Mouse (Mus musculus) thymus, postnatal 4 days (tissue): Measurements from ENCODE around the gene Myrf.
A peak's percentile ranks its signal among the peaks of the same experiment; 100 is the strongest.

ENCODE experiments used
- DNase-seq: peaks from one replicate; pipeline ENCODE4 v3.0.0; 2021

Gene Myrf

DNA sequence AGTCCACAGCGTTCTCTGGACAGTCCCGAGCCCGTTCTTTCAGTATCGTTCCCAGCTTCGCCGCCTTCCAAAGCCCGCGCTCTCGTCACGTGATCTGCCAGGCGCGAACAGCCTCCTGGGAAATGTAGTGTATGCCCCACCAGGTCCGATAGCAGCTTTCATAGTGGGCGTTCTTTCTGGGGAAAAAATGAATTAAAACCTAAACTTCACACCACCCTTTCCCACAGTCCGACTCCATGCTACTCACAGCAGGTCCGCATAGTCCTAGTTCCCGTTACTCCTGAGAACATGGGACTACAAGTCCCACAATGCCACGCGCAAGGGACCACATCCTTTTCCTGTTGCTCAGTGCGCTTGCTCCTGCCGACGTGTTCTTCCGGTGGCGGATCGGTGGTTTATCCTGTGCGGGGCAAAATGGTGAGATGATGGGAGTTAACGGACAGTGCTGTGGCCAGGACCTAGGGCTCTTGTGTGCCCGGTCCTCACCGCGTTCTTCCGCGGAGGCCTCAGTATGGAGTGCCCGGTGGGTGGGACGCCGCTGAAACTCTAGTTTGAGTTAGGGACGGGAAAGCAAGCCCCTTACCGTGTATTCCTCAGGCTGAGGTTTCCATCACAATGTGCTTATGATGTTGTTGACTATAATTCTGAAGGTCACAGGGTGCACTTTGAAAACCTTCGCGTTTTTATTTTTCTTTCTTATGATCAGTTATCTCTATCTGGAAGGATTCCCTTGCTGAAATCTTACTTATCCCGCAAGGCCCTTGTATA is 36.5 kb downstream of the Myrf start, which contains the start of the genes Tmem258 and Fen1:
TSS of gene Tmem258 (plus strand) at position 167 of the 768 bp plus-strand sequence.
TSS of gene Fen1 (minus strand) at position 322 of the 768 bp plus-strand sequence.
- peak; percentile 93 for DNase-seq

- DNase-seq, result no peak
These were observed 37.3 kb downstream of the Myrf start for GRCm38 (mm10) chr19:10203146-10203847.

DNA sequence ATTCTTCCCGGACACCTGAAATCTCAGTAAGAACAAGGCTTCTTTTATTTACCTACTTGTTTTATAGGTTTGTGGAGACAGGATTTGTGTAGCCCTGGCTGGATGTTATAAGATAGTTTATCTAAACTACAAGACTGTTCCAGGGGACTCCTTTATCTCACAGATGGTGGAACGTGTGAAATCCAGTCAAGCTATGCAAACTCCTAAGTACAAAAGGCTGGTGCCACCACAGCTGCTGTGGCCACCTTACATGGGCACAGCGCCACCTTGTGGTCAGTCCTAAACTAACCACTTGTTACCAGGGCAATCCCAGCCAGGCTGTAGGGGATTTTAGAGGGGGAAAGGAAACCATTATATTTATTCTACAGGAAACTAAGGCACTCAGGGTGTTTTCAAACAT is 41.8 kb downstream of the Myrf start:
- DNase-seq, result peak; percentile 92

GRCm38 (mm10) chr19:10198286-10198685 is 42.3 kb downstream of the Myrf start:
- DNase-seq, result no peak

- no peak for DNase-seq
These were observed 43.4 kb downstream of the Myrf start for GRCm38 (mm10) chr19:10197130-10197529.

DNA sequence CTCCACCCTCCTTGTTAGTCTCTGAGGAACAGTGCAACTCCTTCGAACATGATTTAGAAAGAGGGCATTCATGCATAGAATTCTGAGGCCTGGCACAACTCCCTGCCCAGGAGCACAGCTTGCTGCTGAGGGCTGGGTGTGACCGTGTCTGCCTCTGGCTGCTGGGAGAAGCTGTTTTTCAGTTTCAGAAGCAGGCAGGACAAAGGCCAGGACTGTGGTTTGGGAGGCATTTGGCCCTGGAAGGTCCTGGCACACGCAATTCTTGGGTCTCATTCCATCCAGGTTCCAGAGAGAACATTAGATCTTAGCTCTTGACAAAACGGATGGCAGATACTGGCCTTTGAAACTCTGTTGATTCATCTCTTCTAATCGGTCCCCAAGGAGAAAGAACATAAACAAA is 45.3 kb downstream of the Myrf start:
- DNase-seq, result no peak

DNA sequence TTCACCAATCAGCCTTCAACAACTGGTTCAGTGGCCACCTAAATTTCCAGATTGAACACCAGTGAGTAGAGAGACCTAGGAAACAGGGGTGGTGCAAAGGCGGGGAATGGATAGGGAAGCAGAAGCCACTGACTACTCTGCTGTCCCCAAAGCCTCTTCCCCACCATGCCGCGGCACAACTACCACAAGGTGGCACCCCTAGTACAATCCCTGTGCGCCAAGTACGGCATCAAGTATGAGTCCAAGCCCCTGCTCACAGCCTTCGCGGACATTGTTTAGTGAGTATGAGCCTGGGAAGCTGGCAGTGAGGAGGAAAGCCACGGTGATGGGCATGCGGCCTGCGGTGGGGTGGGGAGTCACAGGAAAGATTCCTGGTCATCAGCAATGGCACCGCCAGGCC is 46.2 kb downstream of the Myrf start:
- DNase-seq, result no peak

GRCm38 (mm10) chr19:10191326-10191725 is 49.2 kb downstream of the Myrf start:
- peak; percentile 49 for DNase-seq

- peak; percentile 84 for DNase-seq
These were observed 49.8 kb downstream of the Myrf start for GRCm38 (mm10) chr19:10190796-10191195.

DNA sequence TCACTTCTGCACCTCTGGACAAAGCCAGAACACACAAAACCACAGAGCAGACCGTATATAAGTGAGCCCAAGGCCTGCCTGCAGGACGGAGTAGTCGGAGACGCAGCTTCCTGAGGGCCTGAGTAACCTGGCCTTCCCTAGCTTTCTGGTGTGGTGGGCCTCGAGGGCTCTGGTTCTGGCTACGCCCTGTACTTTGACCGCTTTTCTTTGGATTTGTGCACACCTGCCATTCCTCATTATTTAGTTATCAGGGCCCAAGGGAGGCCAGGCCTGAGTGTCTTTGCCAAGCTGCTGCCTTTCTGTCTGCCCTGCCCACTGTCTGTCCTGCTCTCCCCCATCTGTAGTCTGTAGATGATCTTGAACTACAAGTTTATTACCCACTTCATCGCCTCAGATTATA is 50.6 kb downstream of the Myrf start:
- DNase-seq, result no peak

- DNase-seq, result no peak
These were observed 51.5 kb downstream of the Myrf start for GRCm38 (mm10) chr19:10189022-10189421.

DNA sequence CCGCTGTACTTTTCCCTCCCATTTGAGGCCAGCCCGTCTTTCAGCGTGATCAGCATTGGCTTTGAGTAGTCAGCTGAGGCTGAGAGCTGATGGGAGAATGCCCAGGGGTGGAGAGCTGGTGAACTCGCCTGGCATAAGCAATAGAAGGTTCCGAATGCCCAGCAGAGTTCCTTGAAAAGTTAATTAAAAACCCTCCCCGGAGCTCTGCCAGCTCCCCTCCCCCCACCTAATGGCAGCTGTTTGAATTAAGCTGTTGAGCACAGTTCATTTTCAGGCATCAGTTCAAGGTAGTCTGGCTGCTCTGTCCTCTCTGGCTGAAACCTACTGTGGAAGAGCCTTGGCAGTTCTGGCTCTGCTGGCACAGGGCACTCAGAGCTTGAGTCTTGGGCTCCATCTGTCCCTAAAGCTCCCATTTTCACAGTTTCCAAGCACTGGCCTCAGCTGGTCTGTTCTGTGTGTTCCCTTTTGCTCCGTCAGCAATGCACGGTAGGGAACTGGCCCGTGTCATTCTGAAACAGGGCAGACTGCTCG is 52.2 kb downstream of the Myrf start:
- DNase-seq, result no peak

- DNase-seq, result no peak
These were observed 54.0 kb downstream of the Myrf start for GRCm38 (mm10) chr19:10186569-10186968.

DNA sequence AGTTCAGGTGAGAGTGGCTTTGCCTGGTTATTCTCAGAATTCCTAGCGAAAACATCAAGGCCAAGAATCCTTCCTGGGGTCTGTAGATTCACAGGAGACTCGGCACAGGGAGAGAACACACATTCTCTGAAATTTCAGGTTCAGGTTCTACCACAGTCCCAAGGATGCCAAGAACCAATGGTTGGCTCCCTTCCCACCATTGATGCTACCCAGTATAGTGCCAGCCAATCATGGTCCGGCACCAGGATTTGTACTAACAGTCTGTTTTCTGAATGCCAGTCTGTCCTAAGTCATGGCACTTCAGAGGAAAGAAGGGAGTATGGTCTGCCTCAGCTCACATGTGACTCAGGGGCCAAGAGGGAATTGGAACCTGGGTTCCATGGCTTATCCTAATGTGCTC is 54.7 kb downstream of the Myrf start:
- DNase-seq, result no peak

DNA sequence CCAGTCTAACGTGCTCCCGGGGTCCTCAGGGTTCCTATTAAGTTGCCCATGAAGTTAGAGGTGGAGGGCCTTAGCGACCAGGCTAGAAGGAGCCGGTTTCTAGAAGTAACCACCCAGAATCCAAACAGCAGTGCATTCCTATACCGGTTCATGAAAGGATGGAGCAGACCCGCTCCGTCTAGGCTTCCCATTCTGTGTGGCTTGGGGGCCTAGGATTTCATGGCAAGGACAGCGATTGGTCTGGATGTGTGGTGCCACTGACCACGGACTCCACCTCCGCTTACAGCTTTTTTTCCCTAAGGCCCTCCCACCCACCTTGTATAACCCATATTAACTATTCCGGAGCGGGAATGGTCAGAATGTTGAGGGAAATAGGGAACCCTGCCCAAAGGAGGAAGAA is 56.5 kb downstream of the Myrf start:
- DNase-seq, result no peak

- DNase-seq, result peak; percentile 65
These were observed 57.1 kb downstream of the Myrf start for GRCm38 (mm10) chr19:10183299-10183983.

- DNase-seq, result peak; percentile 93
These were observed 57.8 kb downstream of the Myrf start, which contains the start of gene Fads1 for GRCm38 (mm10) chr19:10182670-10183298. Gene Fads1 (plus strand): TSS chr19:10182888.

- DNase-seq, result no peak
These were observed 58.4 kb downstream of the Myrf start for GRCm38 (mm10) chr19:10182142-10182541.

DNA sequence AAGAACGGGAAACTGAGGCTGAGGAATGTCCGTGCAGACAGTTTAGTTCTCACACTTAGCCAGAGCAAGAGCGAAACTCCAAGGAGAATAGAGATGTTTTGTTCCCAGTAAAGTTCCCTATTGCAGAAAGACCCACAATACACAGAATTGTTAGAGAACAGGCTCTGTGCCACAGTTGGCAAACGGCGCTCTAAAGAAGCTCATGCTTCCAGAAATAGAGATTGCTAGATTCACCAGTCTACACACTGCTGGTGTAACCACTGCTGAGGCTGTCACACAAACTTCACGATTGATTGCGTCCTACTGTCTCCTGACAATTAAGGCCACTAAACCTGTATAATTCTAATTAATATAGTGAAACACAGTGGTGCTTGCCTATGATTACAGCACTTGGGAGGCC is 59.3 kb downstream of the Myrf start:
- no peak for DNase-seq

DNA sequence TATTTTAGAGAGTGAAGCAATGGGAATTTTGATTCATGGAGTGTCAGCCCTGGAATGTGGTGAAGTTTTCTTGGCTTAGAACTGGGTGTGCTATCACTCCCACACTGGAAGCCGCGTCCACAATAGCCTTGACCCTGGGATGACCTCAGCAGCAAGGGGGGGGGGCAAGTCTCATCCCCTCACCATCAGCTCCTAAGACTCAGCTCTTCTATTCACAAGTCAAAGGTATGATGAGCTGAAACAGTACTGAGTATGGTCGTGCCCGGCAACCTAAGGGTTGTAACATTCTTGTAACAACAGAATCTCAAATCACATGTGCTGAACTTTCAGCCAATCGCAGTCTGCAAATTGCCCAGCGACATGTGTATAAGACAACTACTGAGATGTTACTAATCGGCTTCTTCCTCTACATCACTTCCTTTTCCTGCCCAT is 63.6 kb downstream of the Myrf start:
- no peak for DNase-seq

DNA sequence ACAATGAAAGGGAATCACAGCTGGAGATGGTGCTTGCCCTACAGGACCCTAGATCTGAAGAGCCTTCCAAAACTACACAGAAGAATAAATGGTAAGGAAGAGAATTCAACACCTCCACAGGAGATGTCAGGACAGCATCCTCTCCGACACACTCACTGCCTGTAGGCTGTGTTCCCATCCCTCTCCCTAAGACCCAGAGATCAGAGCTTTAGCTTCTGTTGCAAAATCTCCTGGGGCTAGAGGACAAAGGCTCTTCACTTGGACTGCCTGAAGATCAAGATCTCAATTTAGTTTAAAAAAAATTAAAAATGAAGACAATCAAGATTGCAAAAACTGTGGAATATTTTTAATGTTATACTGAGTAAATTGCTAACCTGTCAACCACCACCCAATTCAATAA is 64.1 kb downstream of the Myrf start:
- DNase-seq, result no peak

DNA sequence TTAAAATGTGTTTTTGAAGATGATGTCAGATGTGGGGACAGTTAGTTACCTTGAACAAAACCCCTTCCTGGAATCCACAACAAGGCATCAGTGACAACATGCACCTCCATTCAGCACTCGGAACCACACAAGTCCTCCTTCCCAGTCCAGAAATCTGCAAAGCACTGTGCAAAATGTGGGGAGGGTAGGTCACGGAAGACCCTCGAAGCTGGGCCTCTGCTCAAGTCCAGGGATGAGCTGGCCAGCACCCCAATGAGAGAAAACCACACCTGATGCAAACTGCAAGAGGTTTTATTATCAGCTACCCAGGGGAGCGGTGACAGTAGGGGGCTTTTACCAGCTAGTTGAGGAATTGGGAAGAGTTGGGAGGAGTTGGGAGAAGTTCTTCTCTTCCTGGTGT is 65.6 kb downstream of the Myrf start:
- no peak for DNase-seq
